Mouse (Mus musculus): ENCODE measurements around the gene Slc26a10. TPM values are rescaled to one million over a fixed set of nuclear protein-coding genes. Genes with fewer than 3 reads are reported as not detected.
"Not testable (repeated sequence)": the region's sequence is repeated elsewhere in the genome, so short reads cannot be mapped to it uniquely, and the experiment has no call there.

Gene Slc26a10
- total RNA-seq, 2 experiments from 2014 or later: 3.3 to 6.5 TPM

DNA sequence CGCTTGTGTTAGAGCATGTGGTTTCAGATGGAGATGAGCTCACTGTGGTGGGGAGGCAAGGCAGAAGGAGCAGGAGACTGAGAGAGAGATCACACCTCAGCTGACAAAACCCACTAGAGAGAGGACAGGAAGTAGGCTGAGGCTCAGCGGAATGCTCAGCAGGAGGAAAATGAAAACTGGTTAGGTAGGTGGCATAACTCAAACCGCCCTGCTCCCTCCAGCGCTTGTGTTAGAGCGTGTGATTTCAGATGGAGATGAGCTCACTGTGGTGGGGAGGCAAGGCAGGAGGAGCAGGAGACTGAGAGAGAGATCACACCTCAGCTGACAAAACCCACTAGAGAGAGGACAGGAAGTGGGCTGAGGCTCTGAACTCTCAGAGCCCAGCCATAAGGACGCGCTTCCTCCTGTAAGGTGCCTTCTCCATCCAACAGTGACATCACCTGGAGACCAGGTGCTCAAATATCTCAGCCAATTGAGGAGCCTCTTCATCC lies 17.6 kb downstream of the Slc26a10 start:
- not testable (repeated sequence) for DNase-seq

DNA sequence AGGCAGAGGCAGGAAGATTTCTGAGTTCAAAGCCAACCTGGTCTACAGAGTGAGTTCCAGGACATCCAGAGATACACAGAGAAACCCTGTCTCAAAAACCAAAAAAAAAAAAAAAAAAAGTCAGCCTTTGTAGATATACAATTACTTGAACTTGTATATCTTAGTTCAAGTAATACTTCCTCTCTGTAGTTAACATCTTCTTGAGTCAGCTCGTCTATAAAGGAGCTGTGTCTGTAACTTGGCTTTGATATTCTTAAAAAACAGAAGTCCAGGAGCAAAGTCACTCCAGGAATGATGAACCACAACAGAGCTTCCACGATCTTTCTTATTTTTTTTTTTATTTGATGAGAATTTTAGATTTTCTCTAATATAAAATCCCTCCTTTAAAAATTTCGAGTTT lies 19.7 kb downstream of the Slc26a10 start:
- DNase-seq: no peak

DNA sequence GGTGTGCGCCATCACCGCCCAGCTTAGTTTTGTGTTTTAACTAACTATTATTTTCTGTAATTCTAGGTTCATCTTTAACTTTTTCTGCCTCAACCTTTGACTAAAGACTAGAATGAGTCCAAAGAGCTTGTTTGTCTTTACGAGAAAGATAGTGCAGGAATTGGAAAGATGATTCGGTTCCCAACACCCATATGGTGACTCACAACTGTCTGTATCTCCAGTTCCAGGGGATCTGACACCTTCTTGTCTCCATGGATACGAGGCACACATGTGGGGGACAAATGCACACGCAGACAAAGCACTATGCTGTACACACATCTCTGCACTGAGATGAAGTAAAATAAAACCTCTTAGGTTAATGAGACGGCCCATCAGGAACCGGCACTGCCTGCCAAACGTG lies 20.4 kb downstream of the Slc26a10 start:
- DNase-seq: no peak

DNA sequence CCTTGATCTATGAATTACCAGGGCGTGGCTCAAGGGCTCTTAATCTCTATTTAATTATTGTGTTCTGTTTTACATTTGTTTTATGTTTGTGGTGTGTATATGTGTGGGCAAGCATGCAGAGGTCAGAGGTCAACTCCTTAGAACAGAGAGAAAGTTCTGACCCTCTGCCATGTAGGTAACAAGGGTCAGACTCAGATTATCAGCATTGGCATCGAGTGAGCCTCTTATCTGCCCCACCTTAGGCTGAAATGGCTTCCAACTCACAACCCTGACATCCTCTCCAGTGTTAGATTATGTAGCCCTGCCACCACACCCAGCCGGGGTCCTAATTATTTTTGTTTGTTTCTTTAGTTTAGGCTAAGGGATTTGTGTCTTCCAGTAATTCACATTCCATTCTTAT lies 22.0 kb downstream of the Slc26a10 start:
- DNase-seq: no peak

DNA sequence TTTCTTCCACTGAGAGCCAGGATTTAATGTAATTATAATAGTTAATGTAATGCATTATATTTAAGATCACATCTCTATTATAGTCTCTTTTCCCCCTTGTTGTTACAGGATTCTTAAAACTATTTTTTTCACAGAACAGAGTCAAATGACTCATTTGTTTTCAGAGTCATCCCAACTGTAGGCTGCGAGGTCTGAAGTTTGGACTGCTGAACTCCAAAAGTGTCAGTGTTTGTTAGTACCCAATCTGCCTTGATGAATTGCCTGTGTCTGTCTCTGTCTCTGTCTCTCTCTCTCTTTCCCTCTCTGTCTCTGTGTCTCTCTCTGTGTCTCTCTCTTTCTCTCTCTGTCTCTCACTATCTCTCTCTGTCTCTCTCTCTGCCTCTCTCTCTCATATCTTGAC lies 23.9 kb downstream of the Slc26a10 start:
- no peak for DNase-seq

DNA sequence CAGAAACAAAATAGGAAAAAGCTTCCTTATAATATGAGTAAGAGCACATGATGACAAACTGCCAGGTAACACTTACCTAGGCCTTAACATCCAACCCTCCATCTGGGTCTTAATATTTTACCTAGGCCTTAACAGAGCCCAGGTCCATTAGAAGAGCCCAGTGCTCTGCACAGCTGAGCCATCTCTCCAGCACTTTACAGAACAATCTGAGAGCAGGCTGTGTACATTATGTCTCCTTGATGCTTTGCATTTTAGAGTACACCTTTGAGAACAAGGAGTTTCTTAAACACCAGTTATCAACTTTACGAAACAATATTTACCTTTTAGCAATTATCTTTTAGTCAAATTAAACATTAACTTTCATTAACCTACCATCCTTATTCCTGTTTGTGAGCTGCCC lies 24.4 kb downstream of the Slc26a10 start:
- no peak for DNase-seq

DNA sequence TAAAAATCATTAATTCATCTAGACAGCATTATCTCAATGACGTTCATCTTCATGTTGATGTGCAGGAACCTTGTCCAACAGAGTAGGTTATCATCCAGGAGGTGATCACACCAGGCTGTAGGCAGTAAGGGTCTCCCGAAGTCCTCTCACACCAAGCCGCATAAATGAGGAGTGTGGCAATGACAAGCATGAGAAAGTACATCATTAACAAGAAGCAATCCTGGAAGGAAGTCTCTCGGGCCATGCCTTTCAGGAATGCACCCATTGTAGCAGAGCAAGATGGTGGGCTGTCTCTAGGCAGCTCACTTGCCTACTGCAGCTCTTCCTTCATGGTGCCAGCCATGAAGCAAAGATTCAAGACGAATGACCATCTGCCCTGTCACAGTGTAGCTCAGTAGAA lies 25.8 kb downstream of the Slc26a10 start:
- DNase-seq: no peak

DNA sequence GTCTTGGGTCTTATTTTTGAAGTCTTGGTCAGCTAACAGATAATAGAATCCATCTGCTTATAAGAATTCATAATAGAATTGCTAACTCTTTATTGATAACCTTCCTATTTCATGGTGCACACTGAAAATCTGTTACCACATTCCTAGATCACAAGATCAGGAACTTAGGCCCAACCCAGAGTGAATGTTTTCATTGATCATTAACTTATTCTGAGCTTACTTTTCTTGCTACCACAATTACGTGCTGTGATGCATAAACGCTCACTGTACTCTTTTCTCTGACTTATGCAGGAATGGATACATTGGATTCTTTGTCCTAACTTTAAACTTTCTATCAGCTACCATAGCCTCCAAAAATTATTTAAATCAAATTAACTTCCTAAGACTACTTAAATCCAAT lies 26.2 kb downstream of the Slc26a10 start:
- no peak for DNase-seq

DNA sequence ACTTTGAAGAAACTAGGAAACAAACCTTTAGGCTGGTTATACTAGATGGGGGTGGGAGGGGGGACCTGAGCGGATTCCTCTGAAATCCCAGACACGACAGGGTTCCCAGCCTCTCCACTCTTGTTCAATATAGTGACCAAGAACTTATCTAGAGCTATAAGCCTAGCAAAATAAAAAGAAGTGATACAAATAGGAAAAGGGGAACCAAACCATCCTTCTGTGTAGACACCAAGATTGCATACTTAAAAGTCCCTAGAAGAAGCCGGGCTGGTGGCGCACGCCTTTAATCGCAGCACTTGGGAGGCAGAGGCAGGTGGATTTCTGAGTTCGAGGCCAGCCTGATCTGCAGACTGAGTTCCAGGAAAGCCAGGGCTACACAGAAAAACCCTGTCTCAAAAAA lies 27.1 kb downstream of the Slc26a10 start:
- no peak for DNase-seq

DNA sequence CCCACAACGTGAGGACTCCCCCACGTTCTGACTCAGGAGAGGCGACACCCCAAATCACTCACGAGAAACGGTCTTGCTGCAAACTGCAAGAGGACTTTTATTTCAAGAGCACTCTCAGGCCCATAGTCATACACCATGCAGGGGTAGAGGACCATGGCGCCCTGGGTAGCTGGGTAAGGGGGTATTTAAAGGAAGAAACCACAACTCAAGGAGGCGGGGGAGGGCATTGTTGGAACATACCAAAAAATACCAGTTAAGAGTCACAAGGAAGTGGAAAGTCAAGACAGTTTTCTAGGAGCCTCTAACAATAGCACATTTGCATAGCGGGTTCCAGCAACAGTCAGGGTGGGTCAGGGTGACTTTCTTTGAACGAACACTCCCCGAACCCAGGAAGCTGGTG lies 27.9 kb downstream of the Slc26a10 start:
- not testable (repeated sequence) for DNase-seq

DNA sequence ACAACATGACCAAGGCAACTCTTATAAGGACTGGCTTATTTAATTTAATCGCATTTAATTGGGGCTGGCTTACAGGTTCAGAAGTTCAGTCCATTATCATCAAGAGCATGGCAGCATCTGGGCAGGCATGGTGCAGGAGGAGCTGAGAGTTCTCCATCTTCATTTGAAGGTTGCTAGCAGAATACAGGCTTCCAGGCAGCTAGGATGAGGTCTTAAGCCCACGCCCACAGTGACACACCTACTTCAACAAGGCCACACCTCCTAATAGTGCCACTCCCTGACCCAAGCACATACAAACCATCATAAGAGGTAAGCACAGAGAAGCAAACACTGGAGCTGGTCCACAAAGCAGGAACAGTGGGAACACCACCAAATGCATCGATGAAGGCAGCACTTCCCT lies 29.2 kb downstream of the Slc26a10 start:
- not testable (repeated sequence) for DNase-seq

DNA sequence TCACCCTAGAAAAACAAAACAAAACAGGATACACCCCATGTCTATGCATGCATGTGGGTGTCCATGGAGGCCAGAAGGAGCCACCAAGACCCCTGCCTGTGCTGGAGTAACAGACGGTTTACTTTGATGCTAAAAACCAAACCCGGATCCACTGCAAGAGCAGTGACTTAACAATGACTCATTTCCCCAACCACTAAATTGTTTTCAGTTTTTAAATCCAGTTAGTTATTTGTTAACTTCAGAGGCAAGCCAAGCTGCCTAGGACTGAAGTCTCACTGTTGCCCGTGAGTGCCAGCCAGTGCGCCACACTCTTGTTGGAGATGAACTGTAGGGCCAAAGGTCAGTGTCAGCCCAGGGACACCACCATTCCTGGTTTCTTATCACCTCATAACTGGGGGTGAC lies 30.0 kb downstream of the Slc26a10 start:
- DNase-seq: no peak

DNA sequence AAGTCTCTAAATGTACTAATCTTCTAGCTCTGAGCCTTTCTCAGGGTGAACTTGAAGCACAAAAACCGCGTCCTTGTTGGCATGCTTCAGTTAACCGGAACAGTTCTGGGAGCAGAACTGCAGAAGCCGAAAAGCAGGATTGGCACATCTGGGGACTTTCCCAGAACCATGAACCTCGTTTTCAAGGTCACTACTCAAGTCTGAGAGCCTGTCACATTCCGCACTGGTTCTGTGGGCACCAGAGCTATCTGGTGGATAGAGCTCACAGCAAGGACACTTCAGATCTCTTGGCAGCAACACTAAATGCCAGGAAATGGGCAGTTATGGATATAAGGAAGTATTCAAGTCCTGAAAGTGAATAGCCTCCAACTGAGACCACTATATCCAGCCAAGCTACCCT lies 33.3 kb downstream of the Slc26a10 start:
- DNase-seq: no peak

DNA sequence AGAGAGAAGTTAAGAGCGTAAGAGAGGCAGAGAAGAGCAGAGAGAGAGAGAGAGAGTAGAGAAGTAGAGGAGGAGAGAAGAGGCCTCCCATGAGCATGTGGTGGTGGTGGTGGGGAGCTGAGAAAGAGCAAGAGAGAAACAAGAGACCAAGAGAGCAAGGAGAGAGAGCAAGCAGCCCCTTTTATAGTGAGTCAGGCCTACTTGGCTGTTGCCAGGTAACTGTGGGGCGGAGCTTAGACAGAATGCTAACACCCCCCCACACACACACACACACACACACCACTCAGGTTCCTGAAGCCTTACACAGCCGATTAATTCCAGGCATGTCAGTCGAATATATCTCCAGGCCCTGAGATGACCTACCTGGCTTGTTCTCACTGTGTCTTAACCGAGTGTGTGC lies 35.1 kb downstream of the Slc26a10 start:
- no peak for DNase-seq

DNA sequence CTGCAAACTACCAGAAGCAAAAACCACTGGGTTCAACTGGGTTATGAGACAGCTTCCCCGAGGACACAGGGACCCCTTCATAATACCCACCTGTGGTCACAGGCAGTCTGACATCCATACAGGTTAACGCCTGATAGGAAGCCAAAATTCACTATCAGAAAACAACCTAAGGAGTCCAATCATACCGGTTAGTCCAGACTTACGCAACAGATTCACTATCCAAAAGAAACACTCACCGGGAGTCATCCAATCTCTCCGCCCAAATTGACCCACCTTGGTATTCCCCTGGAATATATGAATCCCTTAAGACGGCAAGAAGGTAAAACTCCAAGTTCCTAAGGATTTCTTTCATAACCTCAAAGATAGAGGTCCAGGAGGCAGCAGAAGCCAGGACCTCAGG lies 35.9 kb downstream of the Slc26a10 start:
- DNase-seq: no peak

DNA sequence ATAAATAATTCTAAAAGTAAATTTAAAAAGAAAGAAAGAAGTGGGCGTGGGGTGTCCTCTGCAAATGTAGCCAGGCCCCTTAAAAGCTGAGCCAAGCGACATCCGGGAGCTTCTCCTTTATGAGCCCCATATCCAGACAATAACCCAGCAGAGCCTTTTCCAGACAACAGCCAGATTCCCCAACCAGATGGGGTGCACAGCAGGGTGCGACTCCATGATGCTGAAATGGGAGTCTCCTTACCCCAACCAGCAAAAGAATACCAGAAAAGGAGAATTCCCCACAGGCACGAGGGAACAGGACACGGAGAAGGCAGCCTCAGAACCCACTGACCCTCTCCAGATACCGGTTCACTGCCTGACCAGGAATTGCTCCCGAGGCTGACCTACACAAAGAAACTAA lies 37.2 kb downstream of the Slc26a10 start:
- no peak for DNase-seq

DNA sequence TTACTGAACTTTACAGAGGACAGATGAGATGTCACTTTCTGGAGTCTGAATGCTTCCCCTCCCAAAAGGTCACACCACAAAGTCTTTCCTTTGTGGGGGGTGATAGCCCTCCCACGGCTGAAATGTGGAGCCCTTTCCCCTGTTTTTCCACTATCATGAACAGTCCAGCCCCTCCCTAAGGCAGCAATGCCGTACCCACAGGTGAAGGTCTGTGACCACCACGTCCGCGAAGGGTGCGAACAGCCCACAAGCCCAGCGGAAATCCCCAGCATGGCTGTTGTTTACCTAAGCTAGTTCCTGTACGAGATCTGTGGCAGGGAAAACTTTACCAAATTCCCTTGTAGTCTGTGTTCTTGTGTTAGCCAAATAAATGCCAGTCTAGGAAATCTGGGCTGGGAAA lies 38.9 kb downstream of the Slc26a10 start:
- DNase-seq: no peak

DNA sequence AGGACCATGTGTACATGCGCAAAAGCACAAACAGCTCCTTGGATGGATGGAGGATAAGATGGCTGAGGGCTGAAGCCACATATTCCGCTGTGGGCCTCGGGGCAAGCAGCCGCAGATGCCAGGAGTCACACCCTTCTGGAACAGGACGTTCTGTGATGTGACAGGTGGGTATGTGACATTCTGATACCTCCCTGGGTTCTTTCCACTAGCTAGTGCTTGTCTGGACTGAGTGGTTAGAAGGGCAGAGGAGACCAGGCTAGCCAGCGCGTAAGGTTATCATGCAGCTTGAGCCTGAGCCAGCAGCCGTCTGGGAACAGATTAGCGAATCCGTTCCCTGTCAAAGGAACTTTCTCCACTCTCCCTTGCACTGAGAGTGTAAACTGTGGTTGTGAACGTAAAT lies 39.5 kb downstream of the Slc26a10 start:
- no peak for DNase-seq

DNA sequence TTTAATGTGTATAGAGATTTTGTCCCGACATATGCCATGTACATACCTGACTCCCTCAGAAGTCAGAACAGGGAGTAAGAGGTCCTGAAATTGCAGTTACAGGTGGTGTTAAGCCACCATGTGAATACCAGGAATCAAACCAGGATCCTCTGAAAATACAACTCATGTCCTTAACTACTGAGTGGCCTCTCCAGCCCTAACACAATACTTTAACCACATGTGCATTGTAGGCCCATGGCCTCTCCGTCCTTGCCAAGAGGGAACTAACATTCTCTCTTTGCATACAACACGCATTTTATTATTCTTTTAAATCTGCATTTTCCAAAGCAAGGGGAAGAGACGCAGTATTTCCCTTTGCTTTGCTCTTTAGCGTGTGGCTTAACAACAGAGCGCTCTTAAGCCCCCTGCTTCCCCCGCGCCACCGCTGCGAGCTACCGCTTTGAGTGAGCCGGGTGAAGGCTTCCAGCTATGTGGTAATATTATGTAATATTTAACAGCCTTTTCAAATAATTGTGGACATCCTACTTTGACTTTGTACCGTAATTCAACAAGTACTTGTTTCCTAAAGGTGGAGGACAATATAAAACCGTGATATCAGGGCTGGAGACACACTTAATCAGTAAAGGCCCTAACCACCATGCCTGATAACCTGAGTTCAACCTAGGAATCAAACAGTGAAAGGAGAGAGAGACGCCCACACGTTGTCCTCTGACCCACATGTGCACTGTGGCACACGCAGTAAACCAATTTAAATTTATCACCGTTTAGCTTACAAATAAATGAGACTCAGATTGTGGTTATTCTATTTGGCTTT lies 41.9 kb downstream of the Slc26a10 start:
- no peak for DNase-seq

DNA sequence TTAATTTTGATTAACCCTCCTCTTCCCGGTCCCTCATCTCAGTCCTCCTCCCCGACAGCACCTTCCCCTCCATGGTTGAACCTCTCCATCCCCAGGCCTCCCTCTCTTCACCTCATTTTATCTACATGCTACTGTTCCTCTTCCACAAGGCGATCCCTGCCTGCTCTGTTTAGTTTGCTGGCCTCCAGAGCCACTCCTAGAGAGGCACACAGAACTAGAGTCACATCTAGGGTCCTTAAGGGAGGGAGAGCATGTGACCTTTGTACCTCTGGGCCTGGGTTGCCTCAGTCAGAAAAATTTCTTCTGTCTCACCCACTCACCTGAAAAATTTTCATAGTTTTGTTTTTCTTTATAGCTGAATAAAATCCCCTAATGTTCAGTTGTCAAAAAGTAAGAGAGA lies 42.5 kb downstream of the Slc26a10 start:
- no peak for DNase-seq

DNA sequence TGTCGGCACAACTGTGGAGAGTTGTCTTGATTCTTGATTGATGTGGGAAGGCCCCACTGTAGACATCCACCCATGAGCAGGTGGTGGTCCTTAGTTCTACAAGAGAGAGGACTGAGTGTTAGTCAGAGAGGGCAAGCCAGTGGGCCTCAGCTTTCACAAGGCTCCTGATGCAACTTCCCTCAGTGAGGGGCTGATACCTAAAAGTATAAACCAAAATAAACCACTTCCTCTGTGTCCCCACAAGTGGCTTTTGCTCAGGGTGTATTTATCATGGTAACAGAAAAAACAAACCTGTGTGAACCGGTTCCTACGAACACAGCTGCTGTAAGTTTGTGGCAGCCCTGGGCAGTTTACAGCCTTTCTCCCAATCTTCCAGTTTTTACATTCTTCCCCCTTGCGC lies 43.9 kb downstream of the Slc26a10 start:
- no peak for DNase-seq

DNA sequence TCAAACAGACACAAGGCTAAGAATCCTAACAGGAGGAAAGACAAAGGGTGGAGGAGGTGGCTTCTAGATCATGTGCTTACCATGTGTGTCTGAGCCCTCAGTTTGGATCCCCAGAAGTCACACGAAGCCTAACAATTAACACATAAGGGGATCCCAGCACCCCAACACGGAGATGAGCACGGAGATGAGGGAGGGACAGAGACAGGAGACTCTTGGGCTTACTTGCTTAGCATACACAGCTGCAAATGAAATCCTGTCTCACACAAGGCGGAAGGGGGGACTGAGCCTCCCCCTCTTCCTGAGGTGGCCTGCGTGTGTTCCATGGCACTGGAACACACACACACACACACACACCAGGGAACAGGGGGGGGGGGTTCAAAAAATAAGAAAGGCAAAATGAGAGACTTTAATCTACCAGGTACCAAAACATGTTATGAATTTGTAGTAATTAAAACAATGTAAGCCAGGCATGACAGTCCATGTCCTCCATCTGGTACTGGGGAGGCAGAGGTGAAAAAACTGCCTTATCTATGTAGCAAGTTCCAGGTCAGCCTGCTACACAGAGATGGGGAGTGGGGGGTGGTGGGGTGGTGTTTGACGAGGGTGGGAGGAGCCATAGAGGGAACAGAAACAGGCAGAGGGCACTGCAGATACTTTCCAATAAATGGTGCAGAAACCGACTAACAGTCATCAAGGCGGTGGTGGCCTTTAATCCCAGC lies 45.2 kb downstream of the Slc26a10 start:
- DNase-seq: no peak

DNA sequence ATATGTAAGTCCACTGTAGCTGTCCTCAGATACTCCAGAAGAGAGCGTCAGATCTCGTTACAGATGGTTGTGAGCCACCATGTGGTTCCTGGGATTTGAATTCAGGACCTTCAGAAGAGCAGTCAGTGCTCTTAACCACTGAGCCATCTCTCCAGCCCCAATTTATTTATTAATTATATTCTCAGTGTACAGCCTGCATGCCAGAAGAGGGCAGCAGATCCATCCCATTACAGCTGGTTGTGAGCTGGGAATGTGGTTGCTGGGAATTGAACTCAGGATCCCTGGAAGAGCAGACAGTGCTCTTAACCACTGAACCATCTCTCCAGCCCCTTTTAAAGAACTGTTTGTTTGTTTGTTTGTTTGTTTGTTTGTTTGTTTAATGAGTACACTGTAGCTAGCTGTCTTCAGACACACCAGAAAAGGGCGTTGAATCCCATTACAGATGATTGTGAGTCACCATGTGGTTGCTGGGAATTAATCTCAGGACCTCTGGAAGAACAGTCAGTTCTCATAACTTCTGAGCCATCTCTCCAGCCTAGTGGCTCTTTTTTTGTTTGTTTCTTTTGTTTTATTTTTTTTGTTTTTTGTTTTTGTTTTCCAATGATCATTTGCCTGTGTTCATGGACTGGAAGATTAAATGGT lies 45.9 kb downstream of the Slc26a10 start:
- DNase-seq: not testable (repeated sequence)

All from gastrocnemius, postnatal 25 days (tissue).